ENCODE assay signal across 13 mouse cellular contexts in genomic region chr5:112928201-112928881, GRCm38 (mm10). TPM values are rescaled to one million over a fixed set of nuclear protein-coding genes. Genes with fewer than 3 reads are reported as not detected.
DNase-seq lines count a peak whose midpoint lies in the region; ATAC-seq and TF ChIP-seq lines count a peak whose summit lies in the region.
"Had no signal": no experiment of that assay in that cellular context is flagged by ENCODE, and none has a peak within 500 bp of the region (broad histone marks: within the 10 kb centered on the region; RNA-seq: fewer than 3 reads in every experiment).

No protein-coding gene starts in this region.

- no peak for TF ChIP-seq CTCF in layer of hippocampus, adult 2 months (conservative IDR thresholded peaks at IDR 0.05)

- H3K4me1 ChIP-seq in forebrain, embryonic 13.5 days = 0 out of 2 replicates have a peak, but pooled peaks cover 5% of the 10 kb centered on the region
- H3K4me1 ChIP-seq in forebrain, embryonic 12.5 days = peaks cover 10% of the 10 kb centered on the region

- no peak for ATAC-seq in forebrain, embryonic 13.5 days
- ATAC-seq in forebrain, embryonic 12.5 days (ENCODE audit: low FRiP score) = no peak
- no peak for ATAC-seq in inflammation-experienced regulatory T-cells, adult 6 months
- ATAC-seq: midbrain, embryonic 13.5 days had no signal

- DNase-seq in layer of hippocampus, adult 2 months (ENCODE audit: low spot score in 2 of 2) = no peak
- DNase-seq in layer of hippocampus, postnatal 10 days (ENCODE audit: low spot score in 2 of 2) = no peak
- DNase-seq in MN1 (ENCODE audit: low spot score) = peak; percentile 40
- DNase-seq in lung, postnatal 36 days = peak; percentile 13
- no peak for DNase-seq in c-Kit-positive CD71-positive TER-119-positive erythroid progenitor cells, embryonic 14.5 days (ENCODE audit: low spot score)
- DNase-seq: cerebellum, adult 2 months; heart, adult 11 months had no signal

- no peak overlapping the region for H3K9ac ChIP-seq in forebrain, embryonic 13.5 days
- no peak overlapping the region for H3K9ac ChIP-seq in forebrain, embryonic 12.5 days
- H3K9ac ChIP-seq: liver, embryonic 14.5 days; midbrain, embryonic 13.5 days had no signal

- H3K9me3 ChIP-seq in forebrain, embryonic 13.5 days (replicated peaks) = no peaks in the 10 kb centered on the region
- H3K9me3 ChIP-seq in forebrain, embryonic 12.5 days = no peaks in the 10 kb centered on the region
- H3K9me3 ChIP-seq: midbrain, embryonic 13.5 days had no signal

- WGBS in forebrain, embryonic 13.5 days = 52% methylated on average over 10 of the region's 10 CpGs
- 60% methylated on average over 10 of the region's 10 CpGs for WGBS in forebrain, embryonic 12.5 days

- H3K4me3 ChIP-seq in forebrain, embryonic 13.5 days = no peak overlapping the region
- H3K4me3 ChIP-seq in forebrain, embryonic 12.5 days (replicated peaks) = no peak overlapping the region
- H3K4me3 ChIP-seq in layer of hippocampus, adult 2 months = no peak overlapping the region
- H3K4me3 ChIP-seq: midbrain, embryonic 13.5 days had no signal

- no peaks in the 10 kb centered on the region for H3K27me3 ChIP-seq in forebrain, embryonic 13.5 days
- no peaks in the 10 kb centered on the region for H3K27me3 ChIP-seq in forebrain, embryonic 12.5 days
- H3K27me3 ChIP-seq: midbrain, embryonic 13.5 days had no signal

- H3K36me3 ChIP-seq in forebrain, embryonic 13.5 days (ENCODE audit: poor library complexity, severe bottlenecking) = no peaks in the 10 kb centered on the region
- 0 out of 2 replicates have a peak, but pooled peaks cover 4% of the 10 kb centered on the region for H3K36me3 ChIP-seq in forebrain, embryonic 12.5 days (replicated peaks)

- H3K27ac ChIP-seq in forebrain, embryonic 13.5 days = 0 out of 2 replicates have a peak overlapping the region, but pooled peaks have one; percentile 42
- no peak overlapping the region for H3K27ac ChIP-seq in forebrain, embryonic 12.5 days
- peak overlapping the region; percentile 82; the same call in 1 of the 2 replicates for H3K27ac ChIP-seq in layer of hippocampus, adult 2 months
- H3K27ac ChIP-seq: liver, embryonic 14.5 days; midbrain, embryonic 13.5 days had no signal

- H3K4me2 ChIP-seq in forebrain, embryonic 13.5 days = no peak overlapping the region
- H3K4me2 ChIP-seq in forebrain, embryonic 12.5 days = no peak overlapping the region
- H3K4me2 ChIP-seq: midbrain, embryonic 13.5 days had no signal

RNA-seq across cellular contexts. Expression of gene Myo18b, which starts 32.2 kb away (rescaled TPM):
- 0.65 and 0.68 TPM in 2 replicates for polyA plus RNA-seq in forebrain, embryonic 13.5 days (2015; fragmentation: Nextera tagmentation; extraction: Ambion mirVana)
- 0.65 and 0.83 TPM in 2 replicates for polyA plus RNA-seq in forebrain, embryonic 12.5 days (2016; fragmentation: Nextera tagmentation; extraction: Ambion mirVana)
- total RNA-seq in layer of hippocampus, adult 2 months (2021) = 1 to 10 TPM; 1.4 to 1.6 TPM
- 1 to 10 TPM; 3.6 to 3.7 TPM for total RNA-seq in layer of hippocampus, postnatal 10 days (2021)
- polyA plus RNA-seq in inflammation-experienced regulatory T-cells, adult 6 months (2017; shearing (Covaris generic)) = not detected
- total RNA-seq: hematopoietic stem cell, adult 5-6 weeks had no signal

Comparison
In these comparisons a context has a peak if more than half of its experiments do, and no peak if none do; other contexts are left out.
1. DNase-seq: peak in MN1 (single experiment) and lung, postnatal 36 days (single experiment); none in layer of hippocampus, adult 2 months (0 of 2), layer of hippocampus, postnatal 10 days (0 of 2) and c-Kit-positive CD71-positive TER-119-positive erythroid progenitor cells, embryonic 14.5 days (single experiment).